Mouse (Mus musculus): ENCODE results near the gene Rpl36. TPM values are rescaled to one million over a fixed set of nuclear protein-coding genes. Genes with fewer than 3 reads are reported as not detected.

Rpl36 gene
- total RNA-seq (2023), result 138 and 292 TPM in 2 replicates

DNA sequence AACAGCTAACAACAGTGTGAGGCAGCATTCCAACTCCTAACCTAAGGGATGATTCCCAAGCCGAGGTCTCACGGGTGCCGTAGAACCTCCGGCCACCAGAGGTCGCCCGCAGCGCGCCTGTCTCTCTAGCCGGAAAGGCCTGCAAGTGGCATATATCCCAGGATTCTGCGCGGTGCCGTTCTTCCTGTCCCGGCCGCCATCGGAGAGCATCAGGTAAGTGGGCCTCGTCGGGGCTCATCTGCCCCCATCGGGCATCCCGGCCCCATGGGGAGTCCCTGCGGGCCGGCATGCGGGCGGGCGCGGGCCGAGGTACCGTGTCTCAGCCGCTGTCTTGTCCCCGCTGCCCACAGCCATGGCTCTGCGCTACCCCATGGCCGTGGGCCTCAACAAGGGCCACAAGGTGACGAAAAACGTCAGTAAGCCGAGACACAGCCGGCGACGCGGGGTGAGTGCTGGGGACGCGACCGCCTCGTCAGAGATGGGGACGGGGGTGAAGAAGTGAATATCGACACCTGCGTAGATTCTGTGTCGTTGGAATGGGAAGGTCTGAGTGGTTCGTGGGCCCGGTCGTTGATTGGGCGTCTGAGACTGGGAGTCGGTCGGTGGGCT lies at the start of gene Rpl36:
TSS of gene Rpl36 (plus strand) at position 181 of the 609 bp plus-strand sequence.

DNA sequence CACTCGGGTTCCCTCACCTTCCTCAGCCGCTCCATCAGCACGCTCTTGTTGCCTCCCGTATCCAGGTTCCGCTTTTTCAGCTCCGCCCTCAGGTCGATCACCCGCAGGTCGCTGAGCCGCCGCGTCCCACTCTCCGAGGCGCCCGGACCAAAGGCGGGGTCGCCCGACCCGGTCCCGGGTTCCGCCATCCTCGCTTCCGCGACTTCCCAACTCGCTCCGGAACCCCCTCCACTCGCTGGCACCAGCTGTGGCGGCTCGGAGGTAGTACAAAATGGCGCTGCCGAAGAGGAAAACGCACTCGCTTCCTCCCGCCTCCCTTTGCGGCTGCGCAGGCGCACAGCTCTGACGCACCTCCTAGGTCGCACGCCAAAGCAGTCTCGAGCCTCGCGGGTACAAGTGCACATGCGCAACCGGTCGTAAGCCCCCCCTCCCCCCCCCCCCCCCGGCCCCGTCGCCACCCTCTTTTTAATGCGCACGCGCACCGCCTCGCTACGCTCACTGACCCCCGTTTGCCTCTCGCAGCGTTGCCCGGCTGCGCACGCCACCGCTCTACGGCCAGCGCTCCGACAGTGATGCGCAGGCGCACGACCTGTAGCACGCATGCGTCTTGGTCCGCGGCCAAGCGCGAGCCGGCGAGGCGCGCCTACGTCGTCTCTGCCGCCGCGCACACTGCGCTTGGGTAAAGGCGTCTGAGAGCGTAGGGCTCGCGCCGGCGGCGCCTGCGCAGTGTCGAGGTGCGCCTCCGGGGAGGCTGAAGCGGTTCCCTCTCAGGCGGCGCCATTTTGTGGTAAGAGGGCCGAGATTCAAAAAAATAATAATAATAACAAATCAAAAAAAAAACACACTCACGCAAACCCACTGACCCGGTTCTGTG lies 28.7 kb upstream of the Rpl36 start, which contains the start of the genes Safb2 and Safb:
TSS of gene Safb2 (minus strand) at position 329 of the 874 bp plus-strand sequence.
TSS of gene Safb (plus strand) at position 569 of the 874 bp plus-strand sequence.

DNA sequence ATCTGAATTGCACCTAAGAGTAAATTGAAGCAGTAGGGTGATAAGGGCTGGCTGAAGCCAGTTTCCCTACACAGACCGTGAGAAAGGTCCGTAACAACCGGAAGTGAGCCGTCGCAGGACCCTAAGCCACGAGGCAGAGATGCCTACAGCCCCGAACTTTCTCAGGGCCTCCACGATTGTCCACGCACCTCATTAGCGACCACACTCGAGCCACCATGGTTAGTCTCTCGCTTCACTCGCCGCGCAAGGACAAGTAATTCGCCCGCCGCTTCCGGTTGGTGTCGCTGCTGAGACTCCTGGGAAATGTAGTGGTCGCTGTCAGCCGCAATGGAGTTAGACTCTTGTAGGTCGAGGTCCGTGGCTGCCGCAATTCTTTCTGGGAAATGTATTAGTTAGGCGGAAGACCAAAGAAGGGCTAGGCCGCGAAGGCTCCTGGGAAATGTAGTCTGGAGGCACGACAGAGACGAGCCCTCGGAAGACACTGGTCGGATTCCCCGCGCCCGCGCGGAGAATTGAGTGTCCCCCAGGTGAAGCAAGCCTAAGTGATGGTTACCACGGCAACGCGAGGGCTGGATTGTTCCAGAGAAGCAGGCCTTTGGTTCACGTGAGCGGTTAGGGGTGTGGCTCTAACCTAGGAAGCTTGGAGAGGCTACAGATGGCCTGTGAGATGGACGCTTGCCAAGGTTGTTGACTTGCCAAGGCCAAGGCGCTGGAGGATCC lies 3.6 kb upstream of the Rpl36 start, which contains the start of gene 2410015M20Rik:
TSS of gene 2410015M20Rik (minus strand) at position 320 of the 720 bp plus-strand sequence.

DNA sequence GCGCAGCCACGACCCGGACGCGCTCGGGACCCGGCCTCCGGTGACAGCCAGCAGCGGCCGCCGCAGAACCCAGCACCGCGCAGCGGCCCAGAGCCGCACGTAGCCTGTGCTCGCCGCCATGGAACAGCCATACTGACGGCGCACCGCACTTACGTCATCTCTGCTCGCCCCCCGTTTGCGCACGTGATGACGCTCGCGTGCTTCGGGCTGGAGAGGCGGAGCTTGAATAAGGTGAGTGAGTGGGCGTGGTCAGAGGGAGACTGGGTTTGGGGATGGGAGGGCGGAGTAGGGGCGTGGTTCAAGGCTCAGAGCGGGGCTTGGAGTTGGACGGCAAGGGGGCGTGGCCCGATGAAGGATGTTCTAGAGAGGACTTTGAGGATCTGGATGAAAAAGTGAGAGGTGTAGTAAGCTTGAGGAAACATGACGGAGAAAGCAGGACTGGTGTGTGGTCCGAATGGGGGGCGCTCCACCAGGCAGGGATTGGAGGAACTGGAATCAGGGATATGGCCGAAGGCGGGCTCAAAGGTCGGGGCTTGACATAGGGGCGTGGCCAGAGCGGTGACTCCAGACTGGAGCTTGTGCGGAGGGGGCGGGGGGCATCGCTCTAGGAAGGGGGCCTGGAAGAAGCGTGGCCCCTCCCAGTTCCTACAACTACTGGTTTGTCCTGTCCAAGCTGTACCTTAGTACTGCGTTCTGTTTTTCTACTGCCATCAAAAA lies 13.7 kb downstream of the Rpl36 start, which contains the start of gene Lonp1:
TSS of gene Lonp1 (minus strand) at position 134 of the 717 bp plus-strand sequence.

DNA sequence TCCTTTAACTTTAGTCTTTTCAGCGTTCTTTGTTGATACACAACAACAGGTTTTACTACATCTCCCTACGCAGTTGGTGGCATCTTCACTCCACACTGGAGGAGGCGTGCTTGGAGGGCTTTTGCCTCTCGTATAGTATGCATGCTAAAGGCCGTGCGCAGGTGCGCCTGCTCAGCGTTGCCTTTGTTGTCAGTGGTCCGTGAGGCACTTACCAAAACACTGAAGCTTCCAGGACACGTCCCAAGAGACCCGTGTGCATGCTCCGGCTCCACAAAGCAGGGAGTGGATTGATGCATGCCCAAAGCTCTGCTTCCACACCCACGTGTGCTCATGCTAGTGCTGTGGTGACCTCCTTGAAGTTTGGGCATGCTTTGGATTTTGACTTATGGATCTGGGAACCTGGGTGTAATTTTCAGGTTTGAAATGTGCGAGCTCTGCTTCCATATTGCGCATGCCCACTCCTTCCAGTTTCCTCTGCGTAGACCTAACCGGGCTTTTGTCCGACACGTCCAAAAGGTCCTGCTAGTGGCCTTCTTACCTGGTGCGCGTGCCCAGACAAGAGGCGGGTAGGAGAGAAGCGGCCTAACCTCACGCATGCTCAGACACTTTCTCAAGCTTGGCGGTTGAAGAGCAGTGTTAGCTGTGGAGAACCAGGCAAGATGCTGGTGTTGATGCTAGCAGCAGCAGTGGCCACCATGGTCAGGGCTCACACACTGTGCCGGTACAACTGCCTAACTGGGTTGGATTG lies 14.5 kb downstream of the Rpl36 start, which contains the start of gene Catsperd:
TSS of gene Catsperd (plus strand) at position 614 of the 748 bp plus-strand sequence.

Other genes starting within 250 kb of the Rpl36 start
- 14.9 and 20.6 TPM in 2 replicates for gene Ptprs, start 136.9 kb upstream of the Rpl36 start, total RNA-seq (2023)
- not detected in 2 replicates for gene Znrf4, start 101.0 kb upstream of the Rpl36 start, total RNA-seq (2023)
- 6.4 and 8.6 TPM in 2 replicates for gene Gm20219, start 59.0 kb upstream of the Rpl36 start, total RNA-seq (2023)
- 354 and 536 TPM in 2 replicates for gene Safb2, start 28.8 kb upstream of the Rpl36 start, total RNA-seq (2023)
- 163 and 266 TPM in 2 replicates for gene Safb, start 28.6 kb upstream of the Rpl36 start, total RNA-seq (2023)
- 34.1 and 47.2 TPM in 2 replicates for gene 2410015M20Rik, start 3.6 kb upstream of the Rpl36 start, total RNA-seq (2023)
- 18.7 and 28.1 TPM in 2 replicates for gene Lonp1, start 13.5 kb downstream of the Rpl36 start, total RNA-seq (2023)
- 3.3 and 4.5 TPM in 2 replicates for gene Catsperd, start 14.7 kb downstream of the Rpl36 start, total RNA-seq (2023)
- 49.4 and 62.2 TPM in 2 replicates for gene Ranbp3, start 59.9 kb downstream of the Rpl36 start, total RNA-seq (2023)
- 27.1 and 42.7 TPM in 2 replicates for gene Ndufa11, start 104.4 kb downstream of the Rpl36 start, total RNA-seq (2023)
- gene Vmac, start 104.6 kb downstream of the Rpl36 start, total RNA-seq (2023), result 1.1 and 1.7 TPM in 2 replicates
- gene Nrtn, start 144.1 kb downstream of the Rpl36 start, total RNA-seq (2023), result not detected in 2 replicates
- 13.8 and 18.0 TPM in 2 replicates for gene Dus3l, start 151.3 kb downstream of the Rpl36 start, total RNA-seq (2023)
- 0.47 TPM in 1 of 2 replicates, not detected in the other for gene Prr22, start 156.8 kb downstream of the Rpl36 start, total RNA-seq (2023)
- 10.2 and 12.6 TPM in 2 replicates for gene Rfx2, start 217.6 kb downstream of the Rpl36 start, total RNA-seq (2023)

All from neutrophil, adult 65 days (primary cell).